Mouse (Mus musculus) kidney, adult 2 months (tissue): ENCODE results near the gene Gm44503.

ENCODE experiments used
- CTCF ChIP-seq: fragments of 200-500 bp; conservative IDR thresholded peaks from 2 replicates; pipeline ENCODE4 v1.5.1; 2011; ENCODE audit warnings: low read depth, mild to moderate bottlenecking, control low read depth, low read length, moderate library complexity, mixed read lengths; ENCODE audit not compliant: insufficient read depth, insufficient read length
- POLR2A ChIP-seq: fragments of 200-500 bp; IDR thresholded peaks from one replicate; pipeline ENCODE4 v1.6.1; 2011; ENCODE audit warnings: low read depth, low read length, control low read depth

DNA sequence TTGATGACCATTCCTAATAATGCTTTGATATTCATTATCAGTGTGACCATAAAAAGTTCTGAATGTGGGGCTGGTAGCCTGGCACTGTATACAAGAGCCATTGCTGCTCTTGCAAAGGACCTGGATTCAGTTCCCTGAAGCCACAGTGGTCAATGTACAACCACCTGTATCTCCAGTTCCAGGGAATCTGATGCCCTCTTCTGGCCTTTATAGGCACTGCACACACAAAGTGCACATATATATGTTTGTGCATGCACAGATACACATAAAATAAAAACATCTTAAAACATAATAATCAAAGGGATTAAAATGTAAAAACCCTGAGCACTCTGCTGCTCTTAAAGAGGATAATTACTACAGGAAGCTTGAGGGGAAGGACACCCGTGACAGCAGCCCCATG lies 11.6 kb upstream of the Gm44503 start:
- no peak for TF ChIP-seq CTCF
- no peak for TF ChIP-seq POLR2A
